Mouse (Mus musculus): ENCODE results near the gene Lelp1. TPM values are rescaled to one million over a fixed set of nuclear protein-coding genes. Genes with fewer than 3 reads are reported as not detected.

The Lelp1 gene
- polyA plus RNA-seq, 2 experiments = not detected

DNA sequence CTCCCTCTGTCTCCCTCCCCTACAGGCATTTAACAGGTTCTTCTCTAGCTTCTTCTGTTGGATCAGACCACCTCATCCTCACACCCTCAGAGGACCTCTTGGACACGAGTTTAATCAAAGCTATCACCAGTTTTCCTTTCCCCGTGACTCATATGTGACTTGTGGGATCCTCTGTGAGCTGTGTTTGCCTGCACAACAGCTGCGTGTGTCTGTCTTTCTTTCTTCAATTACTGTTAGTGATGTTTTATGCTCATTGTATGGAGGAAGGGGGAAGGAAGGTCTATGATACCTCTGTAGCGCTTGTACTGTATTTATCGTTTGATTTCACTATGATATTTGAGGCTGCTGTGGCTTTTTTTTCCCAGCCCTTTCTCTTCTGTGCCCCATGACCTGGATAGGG is 5.4 kb upstream of the Lelp1 start:
- no peak for ATAC-seq (ENCODE audit: insufficient read depth)
- H3K27ac ChIP-seq = no peak overlapping the region
- no peaks in the 10 kb centered on the region for H3K9me3 ChIP-seq (ENCODE audit: control insufficient read depth, low read length)
- no peak overlapping the region for H3K9ac ChIP-seq (replicated peaks)
- 50% methylated on average over 5 of the region's 5 CpGs for WGBS (ENCODE audit: insufficient replicate concordance)
- no peak for TF ChIP-seq CTCF (IDR thresholded peaks at IDR 0.05; ENCODE audit: low read depth)
- no peak for TF ChIP-seq EP300 (IDR thresholded peaks at IDR 0.05; ENCODE audit: low read depth)
- no peaks in the 10 kb centered on the region for H3K27me3 ChIP-seq (ENCODE audit: control insufficient read depth, insufficient read depth, low read length)
- no peak for DNase-seq (ENCODE audit: low read depth in 3 of 3, low spot score in 3 of 3)
- H3K36me3 ChIP-seq (replicated peaks; ENCODE audit: control insufficient read depth, insufficient read depth, low read depth) = no peaks in the 10 kb centered on the region
- no peak overlapping the region for H3K4me3 ChIP-seq (ENCODE audit: insufficient read depth in 1 of 2, low read depth in 2 of 2, low read length in 2 of 2)
- H3K4me2 ChIP-seq (ENCODE audit: low read depth) = no peak overlapping the region
- H3K4me1 ChIP-seq (replicated peaks; ENCODE audit: control insufficient read depth in 2 of 2, insufficient read depth in 2 of 2, low read length in 1 of 2) = no peaks in the 10 kb centered on the region

- Histone ChIP-seq H3K36me3 (replicated peaks; ENCODE audit: control insufficient read depth, insufficient read depth, low read depth) (no peaks in the 10 kb centered on the region), H3K4me3 (ENCODE audit: insufficient read depth in 1 of 2, low read depth in 2 of 2, low read length in 2 of 2) (no peak overlapping the region), H3K27ac (no peak overlapping the region), H3K4me2 (ENCODE audit: low read depth) (no peak overlapping the region), H3K4me1 (replicated peaks; ENCODE audit: control insufficient read depth in 2 of 2, insufficient read depth in 2 of 2, low read length in 1 of 2) (no peaks in the 10 kb centered on the region), H3K9me3 (ENCODE audit: control insufficient read depth, low read length) (no peaks in the 10 kb centered on the region), H3K27me3 (ENCODE audit: control insufficient read depth, insufficient read depth, low read length) (no peaks in the 10 kb centered on the region), H3K9ac (replicated peaks) (no peak overlapping the region)
- 27% methylated on average over 2 of the region's 2 CpGs for WGBS (ENCODE audit: insufficient replicate concordance)
- ATAC-seq (ENCODE audit: insufficient read depth) (no peak), DNase-seq (ENCODE audit: low read depth in 3 of 3, low spot score in 3 of 3) (no peak)
- TF ChIP-seq EP300 (IDR thresholded peaks at IDR 0.05; ENCODE audit: low read depth) (no peak), CTCF (IDR thresholded peaks at IDR 0.05; ENCODE audit: low read depth) (no peak; the same call in 1 of the 2 replicates)
Observed at GRCm38 (mm10) chr3:92147420-92147819, 4.9 kb upstream of the Lelp1 start.

DNA sequence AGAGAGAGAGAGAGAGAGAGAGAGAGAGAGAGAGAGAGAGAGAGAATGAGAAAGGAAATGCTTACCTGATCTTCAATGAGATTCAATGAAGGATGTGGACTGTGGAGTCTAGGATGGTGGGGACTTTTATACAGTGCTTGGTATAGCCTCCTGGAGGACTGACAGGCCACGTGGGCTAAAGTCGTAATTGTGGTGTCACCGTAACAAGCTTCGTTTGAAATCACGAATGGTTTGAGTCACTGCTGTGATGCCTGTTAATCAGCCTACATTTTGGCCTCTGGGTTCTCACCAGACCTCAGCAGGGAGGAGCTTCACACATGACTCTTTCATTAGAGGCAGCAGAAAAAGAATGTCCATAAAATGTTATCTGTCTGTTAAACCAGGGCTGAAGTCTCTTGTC is 18.7 kb downstream of the Lelp1 start, which contains the start of gene Prr9:
Gene Prr9 (minus strand): TSS at position 101 of the 400 bp plus-strand sequence.
- no peak within 1 kb of the TSS for H3K4me2 ChIP-seq (ENCODE audit: low read depth)
- H3K4me1 ChIP-seq (replicated peaks; ENCODE audit: control insufficient read depth in 2 of 2, insufficient read depth in 2 of 2, low read length in 1 of 2) = no peaks in the 10 kb centered on the region
- no peak for TF ChIP-seq EP300 (IDR thresholded peaks at IDR 0.05; ENCODE audit: low read depth)
- TF ChIP-seq CTCF (IDR thresholded peaks at IDR 0.05; ENCODE audit: low read depth) = no peak
- H3K9me3 ChIP-seq (ENCODE audit: control insufficient read depth, low read length) = no peaks in the 10 kb centered on the region
- no peak for ATAC-seq (ENCODE audit: insufficient read depth)
- no peak within 1 kb of the TSS for H3K4me3 ChIP-seq (ENCODE audit: insufficient read depth in 1 of 2, low read depth in 2 of 2, low read length in 2 of 2)
- DNase-seq (ENCODE audit: low read depth in 3 of 3, low spot score in 3 of 3) = no peak
- no peaks in the 10 kb centered on the region for H3K27me3 ChIP-seq (ENCODE audit: control insufficient read depth, insufficient read depth, low read length)
- no peaks in the 10 kb centered on the region for H3K36me3 ChIP-seq (replicated peaks; ENCODE audit: control insufficient read depth, insufficient read depth, low read depth)
- H3K27ac ChIP-seq = no peak within 1 kb of the TSS
- WGBS (ENCODE audit: insufficient replicate concordance) = 59% methylated on average over 5 of the region's 5 CpGs
- H3K9ac ChIP-seq (replicated peaks) = no peak within 1 kb of the TSS

- no peak overlapping the region for H3K9ac ChIP-seq (replicated peaks)
- H3K4me2 ChIP-seq (ENCODE audit: low read depth) = no peak overlapping the region
- ATAC-seq (ENCODE audit: insufficient read depth) (no peak), DNase-seq (ENCODE audit: low read depth in 3 of 3, low spot score in 3 of 3) (no peak)
- no peaks in the 10 kb centered on the region for H3K36me3 ChIP-seq (replicated peaks; ENCODE audit: control insufficient read depth, insufficient read depth, low read depth)
- no peaks in the 10 kb centered on the region for H3K27me3 ChIP-seq (ENCODE audit: control insufficient read depth, insufficient read depth, low read length)
- no peaks in the 10 kb centered on the region for H3K9me3 ChIP-seq (ENCODE audit: control insufficient read depth, low read length)
- no peak overlapping the region for H3K4me3 ChIP-seq (ENCODE audit: insufficient read depth in 1 of 2, low read depth in 2 of 2, low read length in 2 of 2)
- no peak overlapping the region for H3K27ac ChIP-seq
- no peak for TF ChIP-seq EP300 (IDR thresholded peaks at IDR 0.05; ENCODE audit: low read depth)
- no peak for TF ChIP-seq CTCF (IDR thresholded peaks at IDR 0.05; ENCODE audit: low read depth)
- 63% methylated on average over 3 of the region's 3 CpGs for WGBS (ENCODE audit: insufficient replicate concordance)
- no peaks in the 10 kb centered on the region for H3K4me1 ChIP-seq (replicated peaks; ENCODE audit: control insufficient read depth in 2 of 2, insufficient read depth in 2 of 2, low read length in 1 of 2)
Observed at GRCm38 (mm10) chr3:92120902-92121301, 21.6 kb downstream of the Lelp1 start.

- no peak overlapping the region for H3K4me3 ChIP-seq (ENCODE audit: insufficient read depth in 1 of 2, low read depth in 2 of 2, low read length in 2 of 2)
- TF ChIP-seq EP300 (IDR thresholded peaks at IDR 0.05; ENCODE audit: low read depth) = no peak
- peak; percentile 35 for TF ChIP-seq CTCF (IDR thresholded peaks at IDR 0.05; ENCODE audit: low read depth)
- WGBS (ENCODE audit: insufficient replicate concordance) = 20% methylated on average over 3 of the region's 3 CpGs
- H3K9ac ChIP-seq (replicated peaks) = no peak overlapping the region
- H3K9me3 ChIP-seq (ENCODE audit: control insufficient read depth, low read length) = no peaks in the 10 kb centered on the region
- H3K4me2 ChIP-seq (ENCODE audit: low read depth) = no peak overlapping the region
- no peaks in the 10 kb centered on the region for H3K36me3 ChIP-seq (replicated peaks; ENCODE audit: control insufficient read depth, insufficient read depth, low read depth)
- no peak for DNase-seq (ENCODE audit: low read depth in 3 of 3, low spot score in 3 of 3)
- ATAC-seq (ENCODE audit: insufficient read depth) = no peak
- no peaks in the 10 kb centered on the region for H3K27me3 ChIP-seq (ENCODE audit: control insufficient read depth, insufficient read depth, low read length)
- no peak overlapping the region for H3K27ac ChIP-seq
- H3K4me1 ChIP-seq (replicated peaks; ENCODE audit: control insufficient read depth in 2 of 2, insufficient read depth in 2 of 2, low read length in 1 of 2) = no peaks in the 10 kb centered on the region
Observed at GRCm38 (mm10) chr3:92117930-92118329, 24.6 kb downstream of the Lelp1 start.

All from liver, embryonic 14.5 days (tissue).